Mouse (Mus musculus) midbrain, embryonic 15.5 days (tissue): ENCODE measurements around the gene Maco1. TPM values are rescaled to one million over a fixed set of nuclear protein-coding genes. Genes with fewer than 3 reads are reported as not detected.

Experiments used
- polyA plus RNA-seq: library from polyadenylated mRNA; unstranded; fragments of >200 nt; fragmentation: Nextera tagmentation; extraction: Ambion mirVana; gene quantifications from 2 replicates; pipeline ENCODE4 v1.2.1, GENCODE M21; 2015

The Maco1 gene
- polyA plus RNA-seq, 1 experiment from 2014 or later: 106 TPM

Other genes with a start within 250 kb of the Maco1 start
- gene Man1c1, start 149.1 kb downstream of the Maco1 start, polyA plus RNA-seq: 3.8 and 4.3 TPM in 2 replicates
- 2.7 and 3.0 TPM in 2 replicates for gene Ldlrap1, start 85.3 kb downstream of the Maco1 start, polyA plus RNA-seq
- 0.98 and 1.1 TPM in 2 replicates for gene Rhd, start 11.2 kb upstream of the Maco1 start, polyA plus RNA-seq
- 203 and 218 TPM in 2 replicates for gene Tmem50a, start 61.7 kb upstream of the Maco1 start, polyA plus RNA-seq
- gene Rsrp1, start 70.2 kb upstream of the Maco1 start, polyA plus RNA-seq: 559 and 566 TPM in 2 replicates
- 58.6 and 60.5 TPM in 2 replicates for gene Syf2, start 77.6 kb upstream of the Maco1 start, polyA plus RNA-seq